Mouse (Mus musculus) large intestine, adult 2 months (tissue): Measurements from ENCODE around the gene Fam166b. TPM values are rescaled to one million over a fixed set of nuclear protein-coding genes. Genes with fewer than 3 reads are reported as not detected.

ENCODE experiments used
- DNase-seq: peaks from one replicate; pipeline ENCODE4 v3.0.0-alpha.2; 2012; ENCODE audit warnings: low read depth, low spot score
- WGBS: fragments of 180-500 bp; shearing (Covaris S2); methylation state at CpG from one replicate; pipeline ENCODE4 v1.1.7; 2018; 5-methylcytosine and 5-hydroxymethylcytosine counted together
- polyA plus RNA-seq: library from polyadenylated mRNA; depleted of rRNA; stranded (reverse); fragments of >200 nt; gene quantifications from 2 replicates; pipeline ENCODE4 v1.2.3, GENCODE M21; 2012

Gene Fam166b
- polyA plus RNA-seq, 1 experiment: 0.14 TPM

- no peak for DNase-seq
- WGBS: 77% methylated on average over 1 of the region's 1 CpGs
Observed at GRCm38 (mm10) chr4:43432832-43433231, 3.9 kb upstream of the Fam166b start.

- peak; percentile 54 for DNase-seq
- WGBS: 0% methylated on average over 4 of the region's 4 CpGs
Observed at GRCm38 (mm10) chr4:43431690-43432089, 2.8 kb upstream of the Fam166b start.

GRCm38 (mm10) chr4:43428180-43428861, 613 bp downstream of the Fam166b start:
- WGBS: 50% methylated on average over 16 of the region's 16 CpGs
- no peak for DNase-seq

GRCm38 (mm10) chr4:43427501-43428179, 1.3 kb downstream of the Fam166b start:
- 69% methylated on average over 23 of the region's 23 CpGs for WGBS
- DNase-seq: no peak

GRCm38 (mm10) chr4:43426487-43426886, 2.4 kb downstream of the Fam166b start:
- WGBS: 81% methylated on average over 10 of the region's 10 CpGs
- DNase-seq: no peak

- DNase-seq: no peak
- 43% methylated on average over 31 of the region's 31 CpGs for WGBS
Observed at GRCm38 (mm10) chr4:43425648-43426380, 3.1 kb downstream of the Fam166b start.

GRCm38 (mm10) chr4:43425197-43425596, 3.7 kb downstream of the Fam166b start:
- WGBS: 70% methylated on average over 14 of the region's 14 CpGs
- no peak for DNase-seq

GRCm38 (mm10) chr4:43424072-43424471, 4.9 kb downstream of the Fam166b start:
- 87% methylated on average over 9 of the region's 9 CpGs for WGBS
- no peak for DNase-seq

GRCm38 (mm10) chr4:43423267-43423934, 5.5 kb downstream of the Fam166b start:
- DNase-seq: no peak
- 85% methylated on average over 20 of the region's 20 CpGs for WGBS

GRCm38 (mm10) chr4:43421632-43422240, 7.2 kb downstream of the Fam166b start:
- no peak for DNase-seq
- WGBS: 91% methylated on average over 28 of the region's 28 CpGs

GRCm38 (mm10) chr4:43420305-43420704, 8.6 kb downstream of the Fam166b start:
- WGBS: under 1% methylated on average over 6 of the region's 6 CpGs
- peak; percentile 61 for DNase-seq

GRCm38 (mm10) chr4:43419801-43420281, 9.1 kb downstream of the Fam166b start:
- no peak for DNase-seq
- 49% methylated on average over 9 of the region's 9 CpGs for WGBS

- whole genome bisulfite sequencing: 77% methylated on average over 15 of the region's 15 CpGs
- no peak for DNase-seq
Observed at GRCm38 (mm10) chr4:43418973-43419656, 9.8 kb downstream of the Fam166b start.

GRCm38 (mm10) chr4:43418450-43418849, 10.5 kb downstream of the Fam166b start:
- 70% methylated on average over 4 of the region's 4 CpGs for WGBS
- DNase-seq: no peak

- WGBS: 70% methylated on average over 16 of the region's 16 CpGs
Observed at GRCm38 (mm10) chr4:43417269-43418062, 11.5 kb downstream of the Fam166b start.

GRCm38 (mm10) chr4:43416071-43416490, 12.9 kb downstream of the Fam166b start:
- WGBS: 96% methylated on average over 22 of the region's 22 CpGs
- no peak for DNase-seq

More at GRCm38 (mm10) chr4:43417269-43418062, 11.5 kb downstream of the Fam166b start:
- DNase-seq: no peak

GRCm38 (mm10) chr4:43415221-43416070, 13.5 kb downstream of the Fam166b start:
- 87% methylated on average over 29 of the region's 29 CpGs for WGBS
- DNase-seq: no peak
